Mouse (Mus musculus) brown adipose tissue, adult 24 weeks (tissue): Measurements from ENCODE around the gene Abi3. TPM values are rescaled to one million over a fixed set of nuclear protein-coding genes. Genes with fewer than 3 reads are reported as not detected.

Experiments
- H3K27ac ChIP-seq: fragments of 200-500 bp; replicated peaks from 2 replicates; pipeline ENCODE4 v1.5.1; 2012; ENCODE audit warnings: low read depth, mild to moderate bottlenecking, low read length
- H3K4me1 ChIP-seq: fragments of 200-500 bp; 2 replicates; pipeline ENCODE4 v1.6.1; 2012; ENCODE audit warnings: low read length, mixed read lengths; ENCODE audit not compliant: control insufficient read depth, insufficient read depth, insufficient read length
- H3K4me3 ChIP-seq: fragments of 200-500 bp; 2 replicates; pipeline ENCODE4 v1.5.1; 2012; ENCODE audit warnings: low read depth, mild to moderate bottlenecking, low read length, moderate library complexity; ENCODE audit not compliant: insufficient read depth
- polyA plus RNA-seq: library from polyadenylated mRNA; stranded (reverse); fragments of >200 nt; gene quantifications from 2 replicates; pipeline ENCODE4 v1.2.4, GENCODE M21; 2012; ENCODE audit not compliant: missing spikeins, insufficient read depth, insufficient read length

The Abi3 gene
- polyA plus RNA-seq, 1 experiment, result 8.4 TPM

DNA sequence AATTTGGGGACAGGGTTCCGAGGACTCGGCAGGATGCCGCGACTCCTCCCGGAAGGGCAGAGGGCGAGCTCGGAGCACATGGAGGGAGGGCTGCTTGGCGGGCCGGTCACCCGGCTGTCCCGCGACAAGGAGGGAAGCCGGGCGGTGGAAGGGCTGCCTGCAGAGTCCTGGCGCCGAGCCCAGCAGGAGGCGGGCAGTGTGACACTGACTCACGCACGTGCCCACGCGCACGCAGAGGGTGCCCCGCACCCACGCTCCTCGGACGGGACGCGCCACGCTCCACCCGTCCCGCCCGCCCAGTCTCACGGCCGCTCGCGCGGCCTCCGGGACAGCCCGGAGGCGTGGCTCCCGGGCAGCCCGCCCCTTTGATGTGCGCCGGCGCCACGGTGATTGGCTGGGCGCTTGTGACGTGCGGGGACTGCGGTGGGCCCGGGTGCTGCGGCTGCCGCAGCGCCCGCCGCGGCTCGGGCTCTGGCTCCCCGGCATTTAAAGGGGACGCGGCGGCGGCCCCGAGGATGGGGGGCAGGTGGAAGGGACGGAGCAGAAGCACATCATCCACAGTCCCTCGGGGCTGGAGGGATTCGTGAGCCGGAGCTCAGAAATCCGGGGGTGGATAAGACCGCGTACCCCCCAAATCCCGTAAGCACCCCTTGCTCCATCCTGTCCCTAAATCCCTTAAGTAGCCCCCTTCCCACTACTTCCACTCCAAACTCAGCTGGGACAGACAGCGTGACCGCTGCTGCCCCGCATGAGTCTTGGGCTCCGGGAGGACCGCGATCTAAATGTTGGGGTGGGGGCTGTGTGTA lies 18.0 kb downstream of the Abi3 start, which contains the start of gene Phospho1:
Phospho1 (plus strand) TSS at position 429 of the 806 bp plus-strand sequence.
- H3K4me3 ChIP-seq, result peak within 1 kb of the TSS; percentile 89
- H3K4me1 ChIP-seq, result peaks cover 10% of the 10 kb centered on the region; the same call in 1 of the 2 replicates
- peak within 1 kb of the TSS; percentile 100 for H3K27ac ChIP-seq

- peaks cover 10% of the 10 kb centered on the region; the same call in 1 of the 2 replicates for H3K4me1 ChIP-seq
- H3K4me3 ChIP-seq, result no peak overlapping the region
- peak overlapping the region; percentile 98 for H3K27ac ChIP-seq
Measured at GRCm38 (mm10) chr11:95822437-95822836, 19.8 kb downstream of the Abi3 start.

DNA sequence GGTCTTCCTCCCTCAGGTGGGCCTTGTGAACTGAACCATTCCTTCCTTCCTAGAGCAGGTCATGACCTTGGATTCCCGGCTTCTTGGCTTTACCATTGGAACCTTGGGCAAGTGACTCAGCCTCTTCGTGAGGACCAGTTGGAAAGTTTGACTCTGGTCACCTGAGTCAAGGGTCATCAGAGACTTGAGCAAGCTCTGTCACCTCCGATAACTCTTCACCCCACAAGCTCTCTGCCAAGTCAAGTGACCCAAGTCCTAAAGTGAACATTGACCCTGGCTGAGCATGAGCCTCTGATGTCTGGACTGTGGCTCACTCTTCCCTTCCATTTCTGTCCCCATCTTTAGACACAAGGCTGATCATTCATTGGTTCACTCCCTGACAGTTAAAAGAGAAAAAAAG lies 20.8 kb downstream of the Abi3 start:
- Histone ChIP-seq H3K4me3 (no peak overlapping the region), H3K27ac (peak overlapping the region; percentile 98), H3K4me1 (peaks cover 10% of the 10 kb centered on the region; the same call in 1 of the 2 replicates)

DNA sequence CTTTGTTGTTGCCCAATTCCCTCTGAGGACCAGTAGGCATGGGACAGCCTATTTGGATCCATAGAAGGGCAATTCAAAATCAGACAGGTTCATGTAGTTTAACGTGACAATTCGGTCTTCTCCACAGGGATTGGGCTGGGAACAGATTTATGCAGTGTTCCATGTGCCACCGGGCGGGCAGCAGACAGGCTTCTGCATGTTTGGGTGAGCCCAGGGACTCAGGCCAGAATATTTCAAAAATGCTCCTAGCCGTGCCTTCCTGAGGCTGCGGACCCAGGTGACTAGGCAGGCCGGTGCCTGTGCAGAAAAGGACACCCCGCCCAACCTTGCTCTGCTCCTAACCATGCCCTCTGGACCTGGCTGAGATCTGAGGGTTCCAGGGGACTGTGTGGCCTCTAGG lies 23.1 kb downstream of the Abi3 start:
- Histone ChIP-seq H3K27ac (peak overlapping the region; percentile 56), H3K4me3 (no peak overlapping the region), H3K4me1 (peaks cover 10% of the 10 kb centered on the region; the same call in 1 of the 2 replicates)

- H3K4me1 ChIP-seq, result peaks cover 3% of the 10 kb centered on the region; the same call in 1 of the 2 replicates
- H3K27ac ChIP-seq, result no peak overlapping the region
- no peak overlapping the region for H3K4me3 ChIP-seq
Measured at GRCm38 (mm10) chr11:95815412-95815811, 26.9 kb downstream of the Abi3 start.

GRCm38 (mm10) chr11:95814857-95815256 lies 27.4 kb downstream of the Abi3 start:
- H3K4me1 ChIP-seq, result peaks cover 3% of the 10 kb centered on the region; the same call in 1 of the 2 replicates
- no peak overlapping the region for H3K27ac ChIP-seq

GRCm38 (mm10) chr11:95814101-95814500 lies 28.2 kb downstream of the Abi3 start:
- Histone ChIP-seq H3K27ac (no peak overlapping the region), H3K4me3 (no peak overlapping the region), H3K4me1 (peaks cover 3% of the 10 kb centered on the region; the same call in 1 of the 2 replicates)

More at GRCm38 (mm10) chr11:95814857-95815256, 27.4 kb downstream of the Abi3 start:
- H3K4me3 ChIP-seq, result no peak overlapping the region

- Histone ChIP-seq H3K27ac (no peak overlapping the region), H3K4me3 (no peak overlapping the region), H3K4me1 (peaks cover 3% of the 10 kb centered on the region; the same call in 1 of the 2 replicates)
Measured at GRCm38 (mm10) chr11:95812224-95812623, 30.1 kb downstream of the Abi3 start.

- Histone ChIP-seq H3K4me3 (no peak overlapping the region), H3K27ac (no peak overlapping the region), H3K4me1 (peaks cover 3% of the 10 kb centered on the region; the same call in 1 of the 2 replicates)
Measured at GRCm38 (mm10) chr11:95811741-95812140, 30.5 kb downstream of the Abi3 start.

- Histone ChIP-seq H3K4me1 (peaks cover 3% of the 10 kb centered on the region; the same call in 1 of the 2 replicates), H3K27ac (no peak overlapping the region), H3K4me3 (no peak overlapping the region)
Measured at GRCm38 (mm10) chr11:95810828-95811227, 31.4 kb downstream of the Abi3 start.

- Histone ChIP-seq H3K4me1 (peaks cover 13% of the 10 kb centered on the region), H3K4me3 (no peak overlapping the region)
Measured at GRCm38 (mm10) chr11:95809603-95810002, 32.7 kb downstream of the Abi3 start.

DNA sequence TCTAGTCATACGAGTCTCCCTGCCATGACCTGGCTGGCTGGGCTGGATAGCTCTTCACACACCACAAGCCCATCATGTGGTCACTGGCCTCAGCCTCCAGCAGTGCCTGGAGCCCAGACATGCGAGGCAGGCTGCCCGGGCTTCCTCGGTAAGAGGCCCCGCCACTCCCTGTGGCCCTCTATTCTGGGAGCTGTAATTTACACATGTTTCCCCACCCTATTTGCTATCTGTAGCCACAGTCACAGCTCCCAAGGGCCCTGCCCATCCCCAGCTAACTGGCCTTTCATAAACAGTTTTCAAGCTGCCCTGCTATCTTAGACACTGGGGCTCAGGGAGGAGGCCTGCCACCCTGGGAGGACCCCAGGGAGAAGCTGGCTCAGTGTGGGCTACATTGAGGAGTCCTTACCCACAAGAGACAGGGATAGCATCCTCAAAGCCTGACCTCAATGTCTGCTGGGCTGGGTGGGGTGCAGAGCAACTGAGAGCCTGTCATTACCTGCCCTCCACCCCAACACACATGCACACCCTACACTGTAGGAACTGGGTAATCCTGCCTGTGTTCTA lies 33.7 kb downstream of the Abi3 start:
- Histone ChIP-seq H3K4me3 (no peak overlapping the region), H3K4me1 (peaks cover 15% of the 10 kb centered on the region), H3K27ac (no peak overlapping the region)

More at GRCm38 (mm10) chr11:95809603-95810002, 32.7 kb downstream of the Abi3 start:
- H3K27ac ChIP-seq, result no peak overlapping the region

DNA sequence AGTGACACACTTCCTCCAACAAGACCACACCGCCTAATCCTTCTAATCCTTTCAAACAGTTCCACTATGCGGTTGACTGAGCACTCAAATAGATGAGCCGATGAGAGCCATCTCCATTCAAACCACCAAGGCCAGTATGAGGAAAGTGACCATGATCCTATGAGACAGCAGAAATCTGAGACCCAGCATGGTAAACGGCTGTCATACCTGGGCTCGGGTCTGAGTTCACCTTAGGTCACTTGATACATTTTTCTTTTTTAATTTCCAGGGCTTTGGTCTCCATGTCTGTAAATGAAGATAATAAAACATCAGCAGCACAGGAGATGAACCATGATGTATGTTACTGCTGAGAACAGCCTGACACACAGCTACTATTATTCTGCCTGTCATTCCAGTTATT lies 34.4 kb downstream of the Abi3 start:
- H3K4me3 ChIP-seq, result no peak overlapping the region
- no peak overlapping the region for H3K27ac ChIP-seq

GRCm38 (mm10) chr11:95805527-95805926 lies 36.7 kb downstream of the Abi3 start:
- no peak overlapping the region for H3K4me3 ChIP-seq
- peaks cover 17% of the 10 kb centered on the region for H3K4me1 ChIP-seq
- H3K27ac ChIP-seq, result peak overlapping the region; percentile 95

More for the DNA sequence above, 34.4 kb downstream of the Abi3 start:
- peaks cover 15% of the 10 kb centered on the region for H3K4me1 ChIP-seq

GRCm38 (mm10) chr11:95805010-95805409 lies 37.3 kb downstream of the Abi3 start:
- H3K4me3 ChIP-seq, result no peak overlapping the region
- peak overlapping the region; percentile 95 for H3K27ac ChIP-seq

More at GRCm38 (mm10) chr11:95805010-95805409, 37.3 kb downstream of the Abi3 start:
- peaks cover 20% of the 10 kb centered on the region for H3K4me1 ChIP-seq
